Mouse (Mus musculus) kidney, adult 2 months (tissue): ENCODE measurements around the gene Swap70. TPM values are rescaled to one million over a fixed set of nuclear protein-coding genes. Genes with fewer than 3 reads are reported as not detected.

ENCODE experiments used
- DNase-seq: peaks from one replicate; pipeline ENCODE4 v3.0.0; 2021
- H3K27ac ChIP-seq: fragments of 200-500 bp; 2 replicates; pipeline ENCODE4 v1.5.1; 2012; ENCODE audit warnings: low read depth, low read length, control low read depth, inconsistent platforms; ENCODE audit not compliant: insufficient read depth
- H3K27me3 ChIP-seq: fragments of 200-500 bp; replicated peaks from 2 replicates; pipeline ENCODE4 v1.6.1; 2012; ENCODE audit warnings: mild to moderate bottlenecking, moderate library complexity, low read length, inconsistent platforms; ENCODE audit not compliant: control insufficient read depth, insufficient read depth
- H3K36me3 ChIP-seq: fragments of 200-500 bp; 2 replicates; pipeline ENCODE4 v1.6.1; 2012; ENCODE audit warnings: mild to moderate bottlenecking, moderate library complexity, low read length, inconsistent platforms; ENCODE audit not compliant: control insufficient read depth, insufficient read depth
- H3K4me1 ChIP-seq: fragments of 200-500 bp; 2 replicates; pipeline ENCODE4 v1.6.1; 2011; ENCODE audit warnings: low read length; ENCODE audit not compliant: control insufficient read depth, insufficient read depth
- H3K4me3 ChIP-seq: fragments of 200-500 bp; 2 replicates; pipeline ENCODE4 v1.5.1; 2011; ENCODE audit warnings: mild to moderate bottlenecking, low read depth, low read length, control low read depth; ENCODE audit not compliant: insufficient read depth
- CTCF ChIP-seq: fragments of 200-500 bp; conservative IDR thresholded peaks from 2 replicates; pipeline ENCODE4 v1.5.1; 2011; ENCODE audit warnings: low read depth, mild to moderate bottlenecking, control low read depth, low read length, moderate library complexity, mixed read lengths; ENCODE audit not compliant: insufficient read depth, insufficient read length
- POLR2A ChIP-seq: fragments of 200-500 bp; IDR thresholded peaks from one replicate; pipeline ENCODE4 v1.6.1; 2011; ENCODE audit warnings: low read depth, low read length, control low read depth
- WGBS: fragments of 180-500 bp; shearing (Covaris S2); methylation state at CpG from one replicate; pipeline ENCODE4 v1.1.7; 2018; 5-methylcytosine and 5-hydroxymethylcytosine counted together
- polyA plus RNA-seq: library from polyadenylated mRNA; depleted of rRNA; stranded (reverse); fragments of >200 nt; gene quantifications from 2 replicates; pipeline ENCODE4 v1.2.3, GENCODE M21; 2012

The Swap70 gene
- polyA plus RNA-seq, 1 experiment = 12.5 TPM

GRCm38 (mm10) chr7:110239590-110239989 lies 18.1 kb downstream of the Swap70 start:
- Histone ChIP-seq H3K27ac (no peak overlapping the region), H3K4me1 (peaks cover 21% of the 10 kb centered on the region), H3K4me3 (no peak overlapping the region), H3K36me3 (no peaks in the 10 kb centered on the region; the same call in 1 of the 2 replicates), H3K27me3 (no peaks in the 10 kb centered on the region)
- WGBS = 72% methylated on average over 4 of the region's 4 CpGs
- no peak for DNase-seq
- TF ChIP-seq CTCF = no peak
- TF ChIP-seq POLR2A = no peak

GRCm38 (mm10) chr7:110241472-110242289 lies 20.2 kb downstream of the Swap70 start:
- TF ChIP-seq CTCF = no peak
- TF ChIP-seq POLR2A = no peak
- no peak overlapping the region for H3K4me3 ChIP-seq
- no peaks in the 10 kb centered on the region for H3K27me3 ChIP-seq
- WGBS = 69% methylated on average over 9 of the region's 9 CpGs
- peaks cover 16% of the 10 kb centered on the region for H3K4me1 ChIP-seq
- no peaks in the 10 kb centered on the region; the same call in 1 of the 2 replicates for H3K36me3 ChIP-seq
- DNase-seq = no peak
- no peak overlapping the region for H3K27ac ChIP-seq

GRCm38 (mm10) chr7:110242290-110242581 lies 20.7 kb downstream of the Swap70 start:
- no peaks in the 10 kb centered on the region; the same call in 1 of the 2 replicates for H3K36me3 ChIP-seq
- H3K27ac ChIP-seq = no peak overlapping the region
- TF ChIP-seq POLR2A (no peak), CTCF (no peak)
- WGBS = 92% methylated on average over 5 of the region's 5 CpGs
- H3K27me3 ChIP-seq = no peaks in the 10 kb centered on the region
- no peak overlapping the region for H3K4me3 ChIP-seq
- H3K4me1 ChIP-seq = peaks cover 11% of the 10 kb centered on the region
- no peak for DNase-seq

- no peaks in the 10 kb centered on the region for H3K27me3 ChIP-seq
- TF ChIP-seq POLR2A = no peak
- TF ChIP-seq CTCF = no peak
- H3K4me1 ChIP-seq = no peaks in the 10 kb centered on the region
- WGBS = 82% methylated on average over 9 of the region's 9 CpGs
- H3K36me3 ChIP-seq = no peaks in the 10 kb centered on the region; the same call in 1 of the 2 replicates
- H3K27ac ChIP-seq = no peak overlapping the region
- DNase-seq = peak; percentile 44
- no peak overlapping the region for H3K4me3 ChIP-seq
These were observed 23.6 kb downstream of the Swap70 start for GRCm38 (mm10) chr7:110245128-110245527.

- TF ChIP-seq POLR2A (no peak), CTCF (no peak)
- WGBS = 73% methylated on average over 9 of the region's 9 CpGs
- Histone ChIP-seq H3K36me3 (no peaks in the 10 kb centered on the region; the same call in 1 of the 2 replicates), H3K27ac (no peak overlapping the region), H3K4me1 (no peaks in the 10 kb centered on the region), H3K4me3 (no peak overlapping the region), H3K27me3 (no peaks in the 10 kb centered on the region)
- no peak for DNase-seq
These were observed 25.0 kb downstream of the Swap70 start for GRCm38 (mm10) chr7:110246526-110246925.

- Histone ChIP-seq H3K27ac (no peak overlapping the region), H3K4me3 (no peak overlapping the region), H3K36me3 (no peaks in the 10 kb centered on the region; the same call in 1 of the 2 replicates), H3K27me3 (no peaks in the 10 kb centered on the region), H3K4me1 (no peaks in the 10 kb centered on the region)
- no peak for DNase-seq
- TF ChIP-seq POLR2A (no peak), CTCF (no peak)
- 87% methylated on average over 3 of the region's 3 CpGs for WGBS
These were observed 26.3 kb downstream of the Swap70 start for GRCm38 (mm10) chr7:110247801-110248200.

GRCm38 (mm10) chr7:110248677-110249076 lies 27.2 kb downstream of the Swap70 start:
- peak; percentile 54 for DNase-seq
- TF ChIP-seq POLR2A (no peak), CTCF (no peak)
- no peaks in the 10 kb centered on the region; the same call in 1 of the 2 replicates for H3K36me3 ChIP-seq
- no peak overlapping the region for H3K27ac ChIP-seq
- no peaks in the 10 kb centered on the region for H3K4me1 ChIP-seq
- H3K4me3 ChIP-seq = no peak overlapping the region
- no peaks in the 10 kb centered on the region for H3K27me3 ChIP-seq
- 74% methylated on average over 4 of the region's 4 CpGs for WGBS
